Mouse (Mus musculus) G1E (cell line): ENCODE results near the gene Dync1i1.

Source experiments
- CTCF ChIP-seq: IDR thresholded peaks from 2 replicates; pipeline ENCODE4 v1.5.1; 2012; ENCODE audit warnings: low read depth, low read length, inconsistent platforms, mixed read lengths
- POLR2AphosphoS5 ChIP-seq: IDR thresholded peaks from 2 replicates; pipeline ENCODE4 v1.6.1; 2012; ENCODE audit warnings: low read depth, low read length, inconsistent platforms; ENCODE audit not compliant: insufficient replicate concordance

- TF ChIP-seq CTCF = no peak
- TF ChIP-seq POLR2AphosphoS5 = no peak
Measured at GRCm38 (mm10) chr6:5829148-5829547, 103.7 kb downstream of the Dync1i1 start.
